Mouse (Mus musculus): ENCODE results near the gene Agps.

- no peak for TF ChIP-seq CTCF (IDR thresholded peaks at IDR 0.05; ENCODE audit: borderline replicate concordance, insufficient read depth, low read depth, low read length)
- no peak for TF ChIP-seq POLR2A (IDR thresholded peaks at IDR 0.05; ENCODE audit: borderline replicate concordance, insufficient read depth, low read length)
These were observed 94.1 kb downstream of the Agps start for GRCm38 (mm10) chr2:75926061-75926460.

Measured in cerebellum, adult 2 months (tissue).